Mouse (Mus musculus) telencephalon, adult 2 months (tissue): Measurements from ENCODE around the gene Armcx1.
"Not testable (repeated sequence)": the region's sequence is repeated elsewhere in the genome, so short reads cannot be mapped to it uniquely, and the experiment has no call there.

Experiments used
- DNase-seq: peaks from one replicate; pipeline ENCODE4 v3.0.0-alpha.2; 2011; ENCODE audit warnings: low read depth, low spot score

The Armcx1 gene

GRCm38 (mm10) chrX:134757293-134757995 is 39.7 kb downstream of the Armcx1 start:
- DNase-seq, result no peak

DNA sequence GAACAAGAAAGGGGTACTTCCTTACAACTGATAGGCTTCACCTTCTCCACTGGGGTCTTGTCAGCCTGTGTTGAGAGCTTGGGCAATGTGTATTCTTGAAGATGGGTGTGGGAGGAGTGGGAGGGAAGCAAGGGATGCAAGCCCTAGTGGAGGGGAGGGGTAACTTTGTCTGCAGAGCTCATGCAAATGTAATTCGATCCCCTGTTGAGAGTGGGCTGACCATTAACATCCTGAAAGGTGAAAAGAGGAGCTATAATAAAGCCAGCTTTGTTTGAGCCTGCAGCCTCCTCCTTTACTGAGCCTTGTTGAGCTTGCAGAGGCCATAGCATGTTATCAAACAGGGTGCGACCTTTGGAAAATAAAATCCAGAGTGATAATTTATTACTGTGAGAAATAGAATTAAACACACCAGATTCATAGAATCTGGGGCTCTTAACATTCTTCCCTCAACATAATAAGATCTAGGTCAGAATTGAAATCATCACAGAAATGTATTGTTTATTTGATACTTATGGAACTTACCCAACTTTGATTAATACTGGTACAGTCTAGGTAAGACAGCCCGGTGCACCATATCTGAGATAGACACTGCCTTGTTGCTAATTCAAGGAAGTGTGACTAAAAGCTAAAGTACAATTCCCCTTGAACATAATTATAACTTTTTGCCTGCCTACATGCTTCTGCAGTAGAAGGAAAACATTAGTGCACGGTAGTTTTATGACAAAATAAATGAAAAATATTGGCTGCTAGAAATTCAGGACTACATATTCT is 45.9 kb downstream of the Armcx1 start:
- not testable (repeated sequence) for DNase-seq
